Mouse (Mus musculus): ENCODE data around the gene Ccl11.

DNA sequence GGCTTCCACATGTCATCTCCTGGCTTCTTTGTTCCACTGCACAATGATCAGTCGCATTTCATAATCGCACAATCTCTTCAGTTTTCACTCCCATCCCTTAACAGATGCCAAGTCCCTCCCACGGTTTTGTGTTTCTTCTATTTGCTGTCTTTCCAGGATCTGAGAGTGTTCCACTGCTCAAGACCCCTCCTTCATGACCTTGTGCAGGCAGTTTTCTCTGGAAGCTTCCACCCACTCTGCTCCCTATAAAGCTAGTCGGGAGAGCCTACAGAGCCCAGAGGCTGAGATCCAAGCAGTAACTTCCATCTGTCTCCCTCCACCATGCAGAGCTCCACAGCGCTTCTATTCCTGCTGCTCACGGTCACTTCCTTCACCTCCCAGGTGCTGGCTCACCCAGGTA is at the start of gene Ccl11:
- TF ChIP-seq POLR2A (IDR thresholded peaks at IDR 0.05; ENCODE audit: borderline replicate concordance, extremely low read depth, low read depth, low read length) (no peak), CTCF (IDR thresholded peaks at IDR 0.05; ENCODE audit: insufficient read depth, low read length) (no peak)

All from lung, adult 2 months (tissue).